Mouse (Mus musculus) neural tube, embryonic 10.5 days (tissue): Measurements from ENCODE around the gene Stk39.
A peak's percentile ranks its signal among the peaks of the same experiment; 100 is the strongest.

ENCODE experiments used
- DNase-seq: peaks from one replicate; pipeline ENCODE4 v3.0.0-alpha.2; 2017; ENCODE audit warnings: low spot score; ENCODE audit errors: extremely low spot score

The Stk39 gene

GRCm38 (mm10) chr2:68458115-68458514 lies 14.0 kb downstream of the Stk39 start:
- no peak for DNase-seq

- DNase-seq: no peak
Measured at GRCm38 (mm10) chr2:68457455-68458032, 14.5 kb downstream of the Stk39 start.

GRCm38 (mm10) chr2:68456899-68457298 lies 15.2 kb downstream of the Stk39 start:
- no peak for DNase-seq

GRCm38 (mm10) chr2:68452379-68452778 lies 19.7 kb downstream of the Stk39 start:
- no peak for DNase-seq

- DNase-seq: no peak
Measured at GRCm38 (mm10) chr2:68448035-68448434, 24.0 kb downstream of the Stk39 start.

GRCm38 (mm10) chr2:68443141-68443540 lies 28.9 kb downstream of the Stk39 start:
- no peak for DNase-seq

GRCm38 (mm10) chr2:68442113-68442717 lies 29.9 kb downstream of the Stk39 start:
- DNase-seq: no peak

- no peak for DNase-seq
Measured at GRCm38 (mm10) chr2:68439614-68440013, 32.5 kb downstream of the Stk39 start.

GRCm38 (mm10) chr2:68437920-68438319 lies 34.1 kb downstream of the Stk39 start:
- no peak for DNase-seq

- no peak for DNase-seq
Measured at GRCm38 (mm10) chr2:68437216-68437615, 34.9 kb downstream of the Stk39 start.

- DNase-seq: no peak
Measured at GRCm38 (mm10) chr2:68436305-68436704, 35.8 kb downstream of the Stk39 start.

- peak; percentile 18 for DNase-seq
Measured at GRCm38 (mm10) chr2:68435494-68436255, 36.4 kb downstream of the Stk39 start.

GRCm38 (mm10) chr2:68434997-68435396 lies 37.1 kb downstream of the Stk39 start:
- no peak for DNase-seq

- DNase-seq: no peak
Measured at GRCm38 (mm10) chr2:68434576-68434975, 37.5 kb downstream of the Stk39 start.

GRCm38 (mm10) chr2:68433736-68434312 lies 38.2 kb downstream of the Stk39 start:
- no peak for DNase-seq

GRCm38 (mm10) chr2:68432834-68433233 lies 39.2 kb downstream of the Stk39 start:
- DNase-seq: no peak

GRCm38 (mm10) chr2:68431024-68431962 lies 40.8 kb downstream of the Stk39 start:
- DNase-seq: no peak

- no peak for DNase-seq
Measured at GRCm38 (mm10) chr2:68430493-68430892, 41.6 kb downstream of the Stk39 start.

GRCm38 (mm10) chr2:68429436-68429835 lies 42.6 kb downstream of the Stk39 start:
- DNase-seq: no peak

GRCm38 (mm10) chr2:68426977-68427577 lies 45.0 kb downstream of the Stk39 start:
- no peak for DNase-seq

- no peak for DNase-seq
Measured at GRCm38 (mm10) chr2:68426074-68426473, 46.0 kb downstream of the Stk39 start.
